Mouse (Mus musculus) layer of hippocampus, adult 2 months (tissue): ENCODE results near the gene Lclat1. TPM values are rescaled to one million over a fixed set of nuclear protein-coding genes. Genes with fewer than 3 reads are reported as not detected.

Experiments used
- DNase-seq, 2 experiments: peaks; one replicate each; pipeline ENCODE4 v3.0.0; 2022; ENCODE audit warnings: low spot score in 2 of 2
- H3K27ac ChIP-seq: fragments of 200-600 bp; 2 replicates; pipeline ENCODE4 v1.8.1; 2022
- H3K4me3 ChIP-seq: fragments of 200-600 bp; 2 replicates; pipeline ENCODE4 v1.8.1; 2022; ENCODE audit warnings: mild to moderate bottlenecking
- CTCF ChIP-seq: fragments of 200-600 bp; conservative IDR thresholded peaks from 2 replicates; pipeline ENCODE4 v1.8.1; 2022; ENCODE audit warnings: antibody characterized with exemption, mild to moderate bottlenecking, moderate library complexity
- total RNA-seq, 2 experiments: library from RNA; stranded (reverse); gene quantifications; 2 replicates each; pipeline ENCODE4 v1.2.3; 2021

Lclat1 gene
- total RNA-seq, 2 experiments from 2014 or later, result 32.9 to 34.6 TPM

DNA sequence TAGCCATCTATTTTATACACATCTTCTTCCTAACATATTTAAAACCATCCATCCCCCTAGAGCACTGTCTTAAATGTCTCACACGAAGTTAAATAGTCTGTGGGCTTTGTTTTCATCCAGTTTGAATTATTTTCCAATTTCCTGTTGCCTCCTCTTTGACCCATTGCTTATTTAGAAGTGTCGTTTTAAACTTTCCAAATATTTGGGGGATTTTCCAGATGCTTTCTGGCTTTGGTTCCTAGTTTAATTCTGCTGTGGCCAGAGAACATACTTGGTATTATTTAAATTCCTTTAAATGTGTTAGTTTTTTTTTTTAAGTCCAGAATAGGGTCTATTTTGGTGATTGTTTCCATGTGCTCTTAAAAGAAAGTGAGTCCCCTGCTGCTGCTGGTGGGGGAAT, 176.5 kb downstream of the Lclat1 start:
- Histone ChIP-seq H3K4me3 (no peak overlapping the region), H3K27ac (no peak overlapping the region)
- TF ChIP-seq CTCF, result no peak
- no peak for DNase-seq

Other genes with a start within 250 kb of the Lclat1 start
- 10 to 100 TPM; 31.4 to 34.8 TPM for gene Lbh, start 189.7 kb upstream of the Lclat1 start, total RNA-seq